Mouse (Mus musculus) megakaryocyte, adult 5-6 weeks (primary cell): ENCODE data around the gene Ap4s1. TPM values are rescaled to one million over a fixed set of nuclear protein-coding genes. Genes with fewer than 3 reads are reported as not detected.

Source experiments
- ATAC-seq: 2 replicates; pipeline ENCODE4 v1.8.0; 2016; ENCODE audit warnings: mild to moderate bottlenecking, inconsistent platforms; ENCODE audit not compliant: poor library complexity, severe bottlenecking
- total RNA-seq, 2 experiments: library from RNA; stranded (forward) in 1 of 2; stranded (reverse) in 1 of 2; fragments of 153-499, 151-499 nt in 1 of 2; fragments of 221-1000, 200-1000 nt in 1 of 2; gene quantifications; 2 replicates each; pipeline versions ENCODE4 v1.2.3 to v1.2.4; 2015 to 2017

Ap4s1 gene
- total RNA-seq, 2 experiments from 2014 or later = 27.2 to 41.6 TPM

GRCm38 (mm10) chr12:51759374-51759773 is 68.5 kb downstream of the Ap4s1 start:
- no peak for ATAC-seq

GRCm38 (mm10) chr12:51767454-51767853 is 76.6 kb downstream of the Ap4s1 start:
- peak; percentile 89 for ATAC-seq

GRCm38 (mm10) chr12:51768702-51769101 is 77.9 kb downstream of the Ap4s1 start:
- peak; percentile 84 for ATAC-seq

GRCm38 (mm10) chr12:51784842-51785241 is 94.0 kb downstream of the Ap4s1 start:
- peak; percentile 77 for ATAC-seq

Other genes with a start within 250 kb of the Ap4s1 start
- gene Coch, start 97.7 kb upstream of the Ap4s1 start, total RNA-seq (2015) = not detected in 2 replicates
- gene Coch, start 97.7 kb upstream of the Ap4s1 start, total RNA-seq (2017) = not detected in 2 replicates
- gene Strn3, start 864 bp downstream of the Ap4s1 start, total RNA-seq (2015) = 28.1 and 31.0 TPM in 2 replicates
- 49.2 and 59.5 TPM in 2 replicates for gene Strn3, start 864 bp downstream of the Ap4s1 start, total RNA-seq (2017)
- 47.5 and 49.2 TPM in 2 replicates for gene Hectd1, start 138.5 kb downstream of the Ap4s1 start, total RNA-seq (2015)
- 89.7 and 96.1 TPM in 2 replicates for gene Hectd1, start 138.5 kb downstream of the Ap4s1 start, total RNA-seq (2017)